Mouse (Mus musculus) hindbrain, postnatal 0 days (tissue): ENCODE measurements around the gene Slc46a2. TPM values are rescaled to one million over a fixed set of nuclear protein-coding genes. Genes with fewer than 3 reads are reported as not detected.

Experiments used
- ATAC-seq: fragments of 200-750 bp; cut with Nextera tagmentation; 2 replicates; pipeline ENCODE4 v1.8.0; 2017; ENCODE audit warnings: mild to moderate bottlenecking, moderate TSS enrichment, moderate library complexity
- DNase-seq: peaks from one replicate; pipeline ENCODE4 v3.0.0-alpha.2; 2015; ENCODE audit warnings: low spot score
- H3K27ac ChIP-seq: fragments of 300-500 bp; sonication (generic); 2 replicates; pipeline ENCODE4 v1.5.1; 2014; ENCODE audit warnings: mild to moderate bottlenecking
- H3K27me3 ChIP-seq: fragments of 300-500 bp; sonication (generic); 2 replicates; pipeline ENCODE4 v1.6.1; 2014; ENCODE audit warnings: low read length, mixed read lengths; ENCODE audit not compliant: insufficient read depth
- H3K36me3 ChIP-seq: fragments of 300-500 bp; sonication (generic); 2 replicates; pipeline ENCODE4 v1.6.1; 2014; ENCODE audit warnings: low read length, mixed read lengths; ENCODE audit not compliant: insufficient read depth
- H3K4me1 ChIP-seq: fragments of 300-500 bp; sonication (generic); 2 replicates; pipeline ENCODE4 v1.6.1; 2014; ENCODE audit warnings: antibody characterized with exemption, low read length, mixed read lengths; ENCODE audit not compliant: insufficient read depth
- H3K4me2 ChIP-seq: fragments of 300-500 bp; sonication (generic); 2 replicates; pipeline ENCODE4 v1.6.1; 2014; ENCODE audit warnings: low read depth, mild to moderate bottlenecking, low read length, moderate library complexity, mixed read lengths
- H3K4me3 ChIP-seq: fragments of 300-500 bp; sonication (generic); 2 replicates; pipeline ENCODE4 v1.5.1; 2014; ENCODE audit warnings: low read length
- H3K9ac ChIP-seq: fragments of 300-500 bp; sonication (generic); replicated peaks from 2 replicates; pipeline ENCODE4 v1.6.1; 2014; ENCODE audit warnings: mild to moderate bottlenecking, low read length, moderate library complexity, mixed read lengths
- H3K9me3 ChIP-seq: fragments of 300-500 bp; sonication (generic); 2 replicates; pipeline ENCODE4 v1.6.1; 2016; ENCODE audit warnings: low read length, mixed read lengths
- CTCF ChIP-seq: IDR thresholded peaks from 2 replicates; pipeline ENCODE4 v1.5.1; 2016; ENCODE audit warnings: antibody characterized with exemption, control low read depth, low read depth
- WGBS: fragments of 180-500 bp; shearing (Covaris S2); extraction: QIAGEN DNeasy Blood & Tissue Kit; methylation state at CpG from one replicate; pipeline ENCODE4 v1.1.7; 2014; 5-methylcytosine and 5-hydroxymethylcytosine counted together
- polyA plus RNA-seq: library from polyadenylated mRNA; unstranded; fragments of >200 nt; fragmentation: Nextera tagmentation; extraction: Ambion mirVana; gene quantifications from 2 replicates; pipeline ENCODE4 v1.2.1, GENCODE M21; 2015
- total RNA-seq: library from RNA; depleted of rRNA; stranded (reverse); fragments of >200 nt; gene quantifications from 2 replicates; pipeline ENCODE4 v1.2.3, GENCODE M21; 2014; rRNA removed

The Slc46a2 gene
- total RNA-seq (not detected in 2 replicates), polyA plus RNA-seq (0.05 TPM in 1 of 2 replicates, not detected in the other)

- Histone ChIP-seq H3K4me2 (peak within 1 kb of the TSS; percentile 29; the same call in 1 of the 2 replicates), H3K4me3 (no peak within 1 kb of the TSS), H3K27me3 (no peaks in the 10 kb centered on the region), H3K36me3 (no peaks in the 10 kb centered on the region), H3K9ac (no peak within 1 kb of the TSS), H3K27ac (no peak within 1 kb of the TSS), H3K4me1 (no peaks in the 10 kb centered on the region), H3K9me3 (no peaks in the 10 kb centered on the region)
- WGBS, result 23% methylated on average over 22 of the region's 22 CpGs
- ATAC-seq (peak; percentile 27; the same call in 1 of the 2 replicates), DNase-seq (no peak)
- TF ChIP-seq CTCF, result no peak
These were observed at the start of gene Slc46a2 for GRCm38 (mm10) chr4:59914608-59915403. Slc46a2 (minus strand) TSS chr4:59915056.

DNA sequence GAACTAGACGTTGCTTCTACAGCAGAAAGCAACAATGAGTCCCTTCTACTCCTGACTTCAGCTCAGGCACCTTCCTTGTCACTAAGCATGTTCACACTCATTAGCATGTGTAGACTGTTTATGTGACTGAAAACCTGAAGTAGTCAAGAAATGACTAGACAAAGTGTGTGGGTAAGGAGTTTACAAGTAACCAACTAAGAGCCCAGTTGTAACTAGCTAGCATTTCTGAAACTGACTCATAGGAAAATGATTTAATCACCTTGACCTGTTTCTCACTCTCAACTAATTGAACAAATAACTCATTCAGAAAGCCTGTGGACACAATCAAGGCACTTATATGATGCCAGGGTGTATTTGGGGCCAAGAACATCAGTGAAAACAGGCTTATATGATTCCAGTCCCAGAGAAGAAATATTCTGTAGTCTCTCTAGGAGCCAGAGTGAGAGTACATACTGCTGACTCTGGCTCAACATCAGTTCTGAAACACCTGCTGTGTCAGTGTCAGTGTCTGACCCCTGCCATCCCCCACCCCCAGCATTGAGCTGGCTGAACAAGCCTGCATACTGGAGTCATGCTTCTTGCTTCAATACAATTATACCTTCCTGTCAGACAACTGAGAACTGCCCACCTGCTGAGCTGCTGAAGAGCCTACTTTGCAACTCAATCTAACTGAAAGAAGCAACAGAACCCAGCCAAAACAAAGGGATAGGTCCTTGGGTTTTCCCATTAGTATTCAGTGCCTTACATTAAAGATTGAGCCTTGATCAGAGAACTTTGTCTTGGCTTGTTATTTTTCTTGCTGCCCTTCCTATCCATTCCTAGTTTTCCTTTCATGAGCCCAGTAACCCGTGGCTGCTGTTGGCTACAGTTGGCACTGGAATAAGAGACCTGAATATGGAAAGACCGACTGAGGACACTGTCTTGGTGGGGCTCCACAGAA lies 48.8 kb upstream of the Slc46a2 start, which contains the start of gene Mup6:
Gene Mup6 (plus strand): TSS at position 890 of the 940 bp plus-strand sequence.
- DNase-seq (no peak), ATAC-seq (no peak)
- no peaks in the 10 kb centered on the region for H3K9me3 ChIP-seq
- no peak within 1 kb of the TSS for H3K4me2 ChIP-seq
- H3K4me1 ChIP-seq, result no peaks in the 10 kb centered on the region
- no peak within 1 kb of the TSS for H3K27ac ChIP-seq
- no peaks in the 10 kb centered on the region for H3K27me3 ChIP-seq
- no peak within 1 kb of the TSS for H3K4me3 ChIP-seq
- WGBS, result 13% methylated on average over 3 of the region's 3 CpGs
- H3K9ac ChIP-seq, result no peak within 1 kb of the TSS
- no peak for TF ChIP-seq CTCF
- no peaks in the 10 kb centered on the region for H3K36me3 ChIP-seq

DNA sequence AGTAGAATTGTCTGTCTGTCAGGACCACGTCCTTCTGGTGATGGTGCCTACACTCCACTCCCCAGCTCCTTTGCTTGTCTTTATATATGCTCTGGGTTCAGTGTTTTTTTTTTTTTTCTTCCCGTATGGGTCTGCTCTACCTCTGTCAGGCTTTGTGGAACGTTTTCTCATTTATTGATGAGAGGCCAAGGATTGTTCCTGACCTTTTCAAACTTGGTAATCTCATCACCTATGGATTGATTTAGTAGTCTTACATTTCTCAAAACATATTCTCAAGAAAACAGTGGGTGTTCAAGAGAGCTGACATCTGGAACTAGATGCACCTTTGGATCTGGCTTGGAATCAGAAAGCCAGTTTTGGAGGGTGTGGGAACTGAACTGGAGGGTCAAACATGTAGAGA lies 45.8 kb upstream of the Slc46a2 start, which contains the start of gene Mup4:
Gene Mup4 (minus strand): TSS at position 101 of the 400 bp plus-strand sequence.
- ATAC-seq, result no peak
- 78% methylated on average over 3 of the region's 3 CpGs for WGBS
- Histone ChIP-seq H3K4me2 (no peak within 1 kb of the TSS), H3K4me3 (no peak within 1 kb of the TSS), H3K9me3 (no peaks in the 10 kb centered on the region), H3K27ac (no peak within 1 kb of the TSS), H3K4me1 (no peaks in the 10 kb centered on the region), H3K27me3 (no peaks in the 10 kb centered on the region), H3K36me3 (no peaks in the 10 kb centered on the region), H3K9ac (no peak within 1 kb of the TSS)
- TF ChIP-seq CTCF, result no peak
- no peak for DNase-seq

DNA sequence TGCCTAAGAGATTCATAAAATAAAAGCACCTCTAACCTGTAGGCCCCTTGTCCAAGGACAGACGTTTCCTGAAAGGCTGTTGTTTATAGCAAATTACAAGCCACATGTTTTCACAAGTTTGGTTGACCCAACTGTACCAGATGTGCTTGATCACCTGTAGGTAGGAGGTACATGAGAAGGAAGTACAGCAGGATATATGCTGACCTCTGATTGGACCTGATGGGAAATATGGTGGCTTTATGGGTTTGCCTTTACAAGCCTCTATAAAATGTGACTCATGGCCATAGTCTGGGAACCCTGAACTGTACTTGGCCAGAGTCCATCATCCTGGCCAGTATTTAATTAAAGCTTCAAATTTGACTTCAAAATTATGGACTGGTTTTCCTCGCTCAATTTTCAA lies 22.7 kb upstream of the Slc46a2 start:
- no peak for TF ChIP-seq CTCF
- Histone ChIP-seq H3K36me3 (no peaks in the 10 kb centered on the region), H3K27ac (no peak overlapping the region), H3K4me2 (no peak overlapping the region), H3K4me1 (no peaks in the 10 kb centered on the region), H3K27me3 (no peaks in the 10 kb centered on the region), H3K4me3 (no peak overlapping the region), H3K9me3 (no peaks in the 10 kb centered on the region), H3K9ac (no peak overlapping the region)
- DNase-seq (no peak), ATAC-seq (no peak)
- WGBS, result 76% methylated on average over 2 of the region's 2 CpGs

- H3K9me3 ChIP-seq, result no peaks in the 10 kb centered on the region
- H3K9ac ChIP-seq, result no peak overlapping the region
- no peaks in the 10 kb centered on the region for H3K27me3 ChIP-seq
- H3K36me3 ChIP-seq, result no peaks in the 10 kb centered on the region
- no peaks in the 10 kb centered on the region for H3K4me1 ChIP-seq
- WGBS, result 58% methylated on average over 6 of the region's 6 CpGs
- H3K27ac ChIP-seq, result no peak overlapping the region
- TF ChIP-seq CTCF, result peak; percentile 59
- no peak overlapping the region for H3K4me3 ChIP-seq
- H3K4me2 ChIP-seq, result no peak overlapping the region
- peak; percentile 93 for ATAC-seq
- peak; percentile 70 for DNase-seq
These were observed 17.8 kb upstream of the Slc46a2 start for GRCm38 (mm10) chr4:59932505-59933281.

GRCm38 (mm10) chr4:59928347-59928746 lies 13.5 kb upstream of the Slc46a2 start:
- H3K4me3 ChIP-seq, result no peak overlapping the region
- TF ChIP-seq CTCF, result peak; percentile 69

More at GRCm38 (mm10) chr4:59928347-59928746, 13.5 kb upstream of the Slc46a2 start:
- Histone ChIP-seq H3K4me2 (no peak overlapping the region), H3K9me3 (no peaks in the 10 kb centered on the region), H3K27me3 (no peaks in the 10 kb centered on the region), H3K27ac (no peak overlapping the region), H3K36me3 (no peaks in the 10 kb centered on the region), H3K4me1 (no peaks in the 10 kb centered on the region), H3K9ac (no peak overlapping the region)
- DNase-seq (peak; percentile 71), ATAC-seq (peak; percentile 73)
- WGBS, result 23% methylated on average over 6 of the region's 6 CpGs
